Mouse (Mus musculus) heart, postnatal 0 days (tissue): ENCODE measurements around the gene Kcnf1.

Source experiments
- CTCF ChIP-seq: IDR thresholded peaks from 2 replicates; pipeline ENCODE4 v1.5.1; 2016; ENCODE audit warnings: antibody characterized with exemption, control low read depth, low read depth
- EP300 ChIP-seq: IDR thresholded peaks from 2 replicates; pipeline ENCODE4 v1.6.1; 2016; ENCODE audit warnings: antibody characterized with exemption, low read depth

- TF ChIP-seq EP300 (no peak), CTCF (no peak)
These were observed 12.7 kb downstream of the Kcnf1 start for GRCm38 (mm10) chr12:17163996-17164395.
